Mouse (Mus musculus) testis, postnatal 10 days (tissue): ENCODE measurements at regions not wholly inside any gene's neighbourhood (a gene's known extent, or its start where the extent isn't known, plus 50 kb on each side); places are given as distances from the start of the nearest gene placed in this dataset.

Experiments used
- DNase-seq: peaks from one replicate; pipeline ENCODE4 v3.0.0; 2021; ENCODE audit warnings: low spot score

DNA sequence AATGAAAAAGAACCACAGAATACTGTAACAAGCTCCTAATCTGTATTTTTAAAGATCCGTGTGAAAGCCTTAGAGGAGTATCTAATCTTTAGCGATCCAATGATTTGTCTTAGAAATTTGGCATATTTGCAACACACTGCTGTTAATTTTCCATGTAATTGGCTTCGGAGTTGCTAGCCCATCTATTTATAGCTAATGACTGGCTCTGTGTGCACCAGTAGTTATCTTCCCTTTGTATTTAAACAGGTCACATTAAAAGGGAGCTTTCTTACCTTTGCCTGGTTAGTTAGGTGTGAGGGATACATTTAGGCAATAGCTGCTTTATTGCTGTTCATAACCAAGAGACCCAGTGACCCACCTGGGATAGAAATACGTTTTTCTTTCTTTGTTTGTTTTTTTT is 256.3 kb upstream of the Mme start:
- no peak for DNase-seq

DNA sequence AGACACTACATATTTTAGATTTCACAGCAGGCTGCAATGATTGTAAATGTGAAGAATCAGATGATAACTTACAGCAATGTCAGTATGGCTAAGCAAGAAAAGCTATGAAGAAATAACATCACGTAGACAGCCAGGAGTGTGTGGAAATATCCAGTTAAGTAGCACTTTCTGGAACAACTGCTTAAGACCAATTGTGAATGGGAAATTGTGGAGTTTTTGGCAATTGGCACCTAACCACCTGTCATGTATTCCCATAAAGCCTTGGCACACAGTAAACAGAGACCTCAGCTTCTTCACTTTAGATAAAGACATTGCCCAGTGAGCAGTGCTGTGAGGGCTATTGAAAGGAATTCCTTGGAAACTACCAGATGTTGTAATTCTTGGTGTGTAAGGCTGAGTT is 264.4 kb upstream of the Mme start:
- no peak for DNase-seq

DNA sequence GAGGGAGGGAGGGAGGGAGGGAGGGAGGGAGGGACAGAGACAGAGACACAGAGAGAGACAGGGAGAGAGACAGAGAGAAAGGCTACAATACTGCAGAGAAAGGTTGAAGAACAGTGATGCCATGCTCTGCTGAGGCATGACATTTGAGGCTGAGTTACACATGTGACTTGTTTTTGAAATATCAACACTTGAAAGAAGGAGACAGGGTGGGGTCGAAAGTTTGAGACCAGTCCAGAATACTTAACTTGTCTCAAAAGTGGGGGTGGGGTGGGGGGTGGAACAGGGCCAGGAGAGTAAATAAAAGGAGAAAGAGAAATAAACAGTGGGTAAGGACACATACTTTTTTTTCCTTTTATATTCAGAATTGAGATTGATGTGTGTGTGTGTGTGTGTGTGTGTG is 278.1 kb upstream of the Mme start:
- DNase-seq: no peak

DNA sequence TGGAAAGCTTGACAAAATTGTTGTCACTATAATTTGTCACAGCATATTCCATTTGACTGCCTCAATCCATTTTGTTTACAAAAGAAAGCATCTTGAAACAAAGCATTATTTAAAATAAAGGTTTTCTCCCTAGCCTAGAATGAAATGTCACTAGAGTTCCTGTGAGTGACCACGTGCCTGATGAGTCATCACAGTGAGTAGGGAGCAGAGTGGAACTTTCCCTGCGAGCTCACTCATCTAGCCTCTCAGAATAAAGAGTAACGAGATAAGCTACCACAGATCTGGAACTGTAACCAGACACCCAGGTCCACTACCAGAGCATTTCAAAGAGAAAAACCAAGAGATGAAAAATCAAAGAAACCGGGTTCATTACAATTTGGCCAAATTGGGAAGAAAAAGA is 278.7 kb upstream of the Mme start:
- DNase-seq: no peak

DNA sequence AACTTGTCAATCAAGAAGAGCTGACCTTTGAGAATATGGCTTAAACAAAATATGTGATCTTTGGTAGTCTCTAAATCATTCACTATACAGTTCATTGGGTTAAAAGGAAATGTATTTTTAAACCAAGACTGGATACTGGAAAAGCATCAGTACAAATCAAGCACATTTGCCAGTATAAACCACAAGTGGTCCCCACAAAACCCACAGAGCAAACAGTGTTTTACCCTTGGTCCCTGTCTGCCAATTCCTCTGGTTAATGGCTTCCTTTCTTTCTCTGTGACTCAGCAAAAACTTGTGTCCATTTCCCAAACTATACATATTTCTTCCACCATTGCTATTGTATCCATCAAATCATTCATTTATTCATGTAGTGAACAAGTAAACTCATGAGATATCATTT is 296.0 kb upstream of the Mme start:
- no peak for DNase-seq

DNA sequence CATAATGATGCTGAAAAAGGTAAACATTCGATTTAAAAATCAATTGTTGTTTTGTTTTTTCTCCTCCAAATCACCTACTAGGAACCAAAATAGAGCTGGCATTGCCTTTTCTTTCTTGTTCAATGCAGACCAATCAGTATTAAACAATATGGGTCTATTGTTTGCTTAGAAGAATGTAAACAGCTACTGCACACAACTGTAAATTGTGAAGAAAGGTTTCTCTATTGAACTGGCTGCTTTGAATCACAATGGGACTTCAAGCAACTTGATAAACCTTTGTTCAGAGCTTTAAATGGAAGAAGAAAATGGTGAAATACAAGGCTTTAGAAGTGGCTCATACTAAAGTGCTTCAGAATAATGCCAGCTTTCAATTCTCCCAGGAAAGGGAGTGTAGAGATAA is 302.7 kb upstream of the Mme start:
- DNase-seq: no peak

DNA sequence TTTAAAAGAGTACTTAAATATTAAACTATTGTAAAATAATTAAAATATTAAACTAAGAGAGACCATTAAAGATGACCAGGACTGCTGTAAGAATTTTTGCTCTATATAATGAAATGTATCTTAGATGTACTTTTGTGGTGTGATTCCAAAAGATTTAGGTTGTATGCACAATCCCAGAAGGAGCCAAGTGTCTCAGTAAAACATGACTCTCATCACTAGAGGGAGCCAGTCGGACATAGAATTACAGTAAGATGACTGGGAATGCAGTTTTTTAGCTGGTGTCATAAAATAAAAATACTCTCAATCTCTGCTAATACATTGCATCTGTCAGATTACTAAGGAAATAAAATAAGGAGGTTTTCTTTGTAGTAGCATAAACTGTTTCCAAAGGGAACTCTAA is 316.9 kb upstream of the Mme start:
- no peak for DNase-seq

DNA sequence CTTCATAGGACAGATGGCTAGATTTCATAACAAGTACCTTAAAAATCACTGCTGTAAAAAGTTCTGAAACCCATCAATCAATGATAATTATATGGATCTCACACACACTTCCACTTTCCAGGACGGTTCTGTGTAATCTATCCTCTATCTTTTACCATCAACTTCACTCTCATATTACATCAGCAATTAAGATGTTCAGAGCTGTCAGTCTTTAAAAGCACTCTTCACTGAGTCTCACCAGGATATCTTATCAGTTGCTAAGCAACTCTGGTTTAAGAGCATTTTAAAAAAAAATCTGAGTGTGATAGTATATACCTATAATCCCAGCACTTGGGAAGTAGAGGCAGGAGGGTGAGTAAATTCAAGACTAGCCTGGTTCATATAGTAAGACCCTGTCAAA is 312.0 kb upstream of the Gpr149 start:
- no peak for DNase-seq

DNA sequence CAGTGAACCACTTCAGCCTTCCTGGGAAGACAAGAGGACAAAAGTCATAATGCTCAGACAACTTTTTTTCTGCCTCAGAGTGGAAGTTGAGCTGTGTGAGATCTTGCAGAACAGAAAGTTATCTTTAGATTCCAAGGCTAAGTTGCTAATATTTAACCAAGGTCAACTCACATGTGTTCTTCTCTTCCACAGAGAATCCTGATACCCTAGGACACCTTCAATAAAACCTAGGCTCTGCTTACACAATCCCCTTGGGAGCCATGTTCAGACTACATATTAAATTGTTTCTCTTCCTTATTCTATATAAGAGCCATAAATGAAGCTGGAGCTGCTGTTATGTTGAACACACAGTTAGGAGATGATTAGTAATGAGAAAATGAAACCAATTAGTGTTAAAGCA is 280.2 kb upstream of the Gpr149 start:
- DNase-seq: no peak

DNA sequence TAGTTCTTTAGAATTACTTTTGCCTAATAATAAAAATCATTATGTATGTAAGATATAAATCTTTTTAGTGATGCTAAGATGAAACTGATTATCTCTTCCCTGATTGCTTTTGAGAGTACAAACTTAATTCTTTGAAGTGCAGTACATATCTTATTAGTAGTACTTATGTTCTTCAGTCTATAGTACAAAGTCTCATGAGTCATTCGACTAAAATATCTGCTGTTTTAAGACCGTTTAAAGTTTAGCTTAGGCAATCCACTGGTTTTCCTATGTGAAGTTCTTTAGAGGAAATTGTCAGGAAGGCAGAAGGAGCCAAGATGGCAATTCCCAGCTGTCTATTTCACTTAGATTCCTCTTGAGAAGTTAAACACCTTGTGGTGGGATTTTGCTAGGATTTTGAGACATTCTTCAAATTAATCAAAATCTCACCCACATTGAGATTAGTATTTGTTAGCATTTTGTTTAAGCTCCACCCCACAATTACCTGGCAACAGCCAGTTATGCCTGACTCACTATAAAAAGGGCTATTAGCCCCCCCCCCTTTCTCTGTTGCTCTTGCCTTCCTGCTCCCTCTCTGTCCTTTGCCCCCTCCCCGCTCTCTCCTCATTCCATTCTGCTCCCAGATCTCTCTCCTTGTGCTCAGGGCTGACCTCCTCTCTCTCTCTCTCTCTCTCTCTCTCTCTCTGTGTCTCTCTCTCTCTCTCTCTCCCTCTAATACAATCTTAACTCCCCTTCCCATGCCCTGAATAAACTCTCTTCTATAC is 277.6 kb upstream of the Gpr149 start:
- no peak for DNase-seq

DNA sequence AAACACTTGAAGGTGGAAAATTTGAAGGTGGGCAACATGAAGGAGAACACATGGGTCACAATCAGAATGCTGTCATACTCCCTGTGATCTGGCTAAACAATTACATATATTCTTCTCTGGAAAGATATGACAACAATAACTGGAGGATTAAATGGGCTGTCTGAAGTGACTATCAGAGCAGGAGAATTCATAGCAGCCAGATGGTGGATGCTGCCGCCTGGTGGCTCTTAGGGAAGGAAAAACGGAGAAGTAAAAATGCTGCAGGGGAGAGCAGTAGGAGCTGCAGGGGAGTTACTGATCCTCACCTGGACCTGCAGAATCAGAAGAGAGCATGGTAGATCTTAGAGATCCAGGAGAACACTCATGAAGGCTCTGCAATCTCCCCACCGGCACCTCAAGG is 255.8 kb upstream of the Gpr149 start:
- DNase-seq: peak; percentile 46

DNA sequence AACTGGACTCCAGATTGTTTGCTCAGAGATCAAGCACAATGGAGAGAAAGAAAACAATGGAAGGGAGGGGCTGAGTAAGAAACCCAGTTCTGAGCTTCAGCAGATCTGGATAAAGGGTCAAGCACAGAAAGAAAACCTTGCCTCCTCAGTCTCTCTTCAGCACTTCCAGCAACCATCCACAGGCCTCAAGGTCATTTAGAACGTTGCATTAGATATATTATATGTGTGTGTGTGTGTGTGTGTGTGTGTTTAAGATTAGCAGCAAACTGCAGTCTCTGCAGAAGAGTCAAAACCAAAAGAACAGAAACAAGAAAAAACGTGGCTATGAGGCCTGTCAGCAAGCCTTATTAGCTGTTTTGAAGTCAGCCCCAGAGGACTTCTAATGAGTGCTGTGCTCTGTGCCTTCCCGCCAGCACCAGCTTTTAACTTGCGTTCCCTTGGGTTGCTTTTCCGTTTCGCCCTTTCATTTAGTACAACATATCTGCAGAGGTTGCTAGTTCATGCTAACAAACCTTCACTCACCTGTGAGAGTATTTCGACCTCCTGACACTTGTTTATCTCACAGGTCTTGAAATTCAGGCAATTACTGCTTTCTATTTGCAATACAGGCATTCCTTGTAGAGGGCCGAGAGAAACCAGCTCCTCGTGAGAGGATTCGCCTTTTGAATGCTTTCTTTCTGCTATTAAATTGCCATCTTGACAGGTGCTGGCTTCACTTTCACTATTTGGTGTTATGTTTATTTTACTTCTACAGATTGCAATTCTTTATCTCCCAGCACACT is 230.9 kb upstream of the Gpr149 start:
- no peak for DNase-seq

DNA sequence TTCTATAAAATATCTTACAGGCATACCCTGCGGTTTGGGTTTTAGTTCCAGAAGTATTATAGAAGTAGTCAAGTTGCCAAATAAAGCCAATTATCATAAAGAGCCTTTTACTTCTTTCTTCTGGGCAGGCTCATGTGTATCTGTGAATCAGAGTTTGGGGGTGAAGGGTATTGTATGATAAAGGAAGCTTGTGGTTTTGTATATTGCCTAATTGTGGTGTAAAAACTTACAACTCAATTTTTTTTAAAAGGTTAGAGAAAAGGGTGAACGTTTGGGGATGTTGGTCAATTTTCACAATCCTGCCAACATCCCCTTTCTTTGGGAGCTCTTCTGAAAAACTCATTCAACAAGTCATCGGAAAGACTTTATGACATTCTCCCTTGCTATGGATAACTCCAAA is 219.0 kb upstream of the Gpr149 start:
- no peak for DNase-seq

DNA sequence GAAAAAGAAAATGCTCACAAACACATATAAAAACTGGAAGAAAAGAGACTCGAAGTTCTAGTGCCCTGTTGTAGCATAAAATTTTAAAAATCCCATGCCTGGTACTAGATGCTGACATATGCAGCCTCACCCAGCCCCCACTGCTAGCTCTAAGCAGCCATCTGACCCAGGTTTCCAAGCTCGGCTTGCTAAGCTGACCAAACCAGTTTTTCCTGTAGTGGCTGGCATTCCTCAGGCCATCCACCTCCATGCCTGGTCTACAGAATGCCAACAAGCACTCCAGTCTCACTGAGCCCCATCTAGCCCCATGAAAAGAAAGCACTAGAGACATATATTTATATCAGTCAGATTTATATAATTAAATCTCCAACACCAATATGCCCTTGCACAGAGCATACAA is 196.1 kb upstream of the Gpr149 start:
- no peak for DNase-seq

DNA sequence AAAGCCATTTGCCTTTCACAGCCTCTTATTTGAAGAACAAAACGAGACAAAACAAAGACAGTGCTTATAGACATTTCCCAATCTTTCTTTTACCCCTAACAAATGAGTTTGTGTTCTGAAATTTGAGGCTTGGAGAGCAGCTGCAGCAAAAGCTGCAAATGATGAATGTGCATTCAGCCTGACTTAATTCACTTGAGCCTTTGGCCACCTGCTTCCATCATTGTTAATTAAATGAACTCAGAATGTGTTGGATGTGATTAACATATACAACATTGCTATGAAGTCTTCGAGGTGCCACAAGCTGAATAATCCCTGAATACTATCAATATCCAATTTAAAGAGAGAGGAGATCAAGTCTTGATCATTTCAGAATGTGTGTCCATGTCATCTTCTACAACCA is 181.3 kb upstream of the Gpr149 start:
- no peak for DNase-seq
